Mouse (Mus musculus) C2C12 (cell line): ENCODE measurements around the gene Ksr2. TPM values are rescaled to one million over a fixed set of nuclear protein-coding genes. Genes with fewer than 3 reads are reported as not detected.

Experiments used
- H3K27me3 ChIP-seq: one replicate; pipeline ENCODE4 v1.6.1; 2011; ENCODE audit not compliant: control insufficient read depth, insufficient read depth, insufficient read length
- H3K36me3 ChIP-seq: one replicate; pipeline ENCODE4 v1.6.1; 2011; ENCODE audit not compliant: control insufficient read depth, insufficient read depth
- H3K4me3 ChIP-seq: one replicate; pipeline ENCODE4 v1.5.1; 2011; ENCODE audit warnings: mild to moderate bottlenecking, control low read depth; ENCODE audit not compliant: poor library complexity, insufficient read depth, severe bottlenecking
- H3K79me2 ChIP-seq: one replicate; pipeline ENCODE4 v1.6.1; 2011; ENCODE audit not compliant: control insufficient read depth, insufficient read depth
- H3K79me3 ChIP-seq: one replicate; pipeline ENCODE4 v1.6.1; 2011; ENCODE audit warnings: low read depth, control low read depth
- H3ac ChIP-seq: one replicate; pipeline ENCODE3; 2011; ENCODE audit warnings: low read depth; ENCODE audit not compliant: control insufficient read depth, insufficient read length
- CEBPB ChIP-seq: IDR thresholded peaks from one replicate; pipeline ENCODE4 v1.6.1; 2011; ENCODE audit warnings: low read depth, mild to moderate bottlenecking, control low read depth, moderate library complexity
- CTCF ChIP-seq: IDR thresholded peaks from one replicate; pipeline ENCODE4 v1.5.1; 2011; ENCODE audit not compliant: control insufficient read depth, insufficient read depth, insufficient read length
- FOSL1 ChIP-seq: IDR thresholded peaks from one replicate; pipeline ENCODE4 v1.8.0; 2011; ENCODE audit warnings: mild to moderate bottlenecking, low read length; ENCODE audit not compliant: poor library complexity, insufficient read depth, severe bottlenecking
- MAX ChIP-seq: IDR thresholded peaks from one replicate; pipeline ENCODE4 v1.6.1; 2011; ENCODE audit warnings: mild to moderate bottlenecking, control low read depth
- MYOD1 ChIP-seq: IDR thresholded peaks from one replicate; pipeline ENCODE4 v1.6.1; 2011; ENCODE audit warnings: low read depth; ENCODE audit not compliant: control insufficient read depth, insufficient read length
- MYOG ChIP-seq: IDR thresholded peaks from one replicate; pipeline ENCODE4 v1.6.1; 2011; ENCODE audit not compliant: control insufficient read depth, insufficient read length; ENCODE audit errors: extremely low read depth
- USF1 ChIP-seq: IDR thresholded peaks from one replicate; pipeline ENCODE4 v1.6.1; 2011; ENCODE audit warnings: low read depth, mild to moderate bottlenecking, control low read depth, moderate library complexity
- polyA plus RNA-seq: library from polyadenylated mRNA; unstranded; fragments of >200 nt; fragmentation: generic; extraction: Trizol; gene quantifications from one replicate; pipeline ENCODE4 v1.2.1, GENCODE M21; 2012; ENCODE audit warnings: missing spikeins

Gene Ksr2
- polyA plus RNA-seq, 1 experiment = 0.01 TPM

DNA sequence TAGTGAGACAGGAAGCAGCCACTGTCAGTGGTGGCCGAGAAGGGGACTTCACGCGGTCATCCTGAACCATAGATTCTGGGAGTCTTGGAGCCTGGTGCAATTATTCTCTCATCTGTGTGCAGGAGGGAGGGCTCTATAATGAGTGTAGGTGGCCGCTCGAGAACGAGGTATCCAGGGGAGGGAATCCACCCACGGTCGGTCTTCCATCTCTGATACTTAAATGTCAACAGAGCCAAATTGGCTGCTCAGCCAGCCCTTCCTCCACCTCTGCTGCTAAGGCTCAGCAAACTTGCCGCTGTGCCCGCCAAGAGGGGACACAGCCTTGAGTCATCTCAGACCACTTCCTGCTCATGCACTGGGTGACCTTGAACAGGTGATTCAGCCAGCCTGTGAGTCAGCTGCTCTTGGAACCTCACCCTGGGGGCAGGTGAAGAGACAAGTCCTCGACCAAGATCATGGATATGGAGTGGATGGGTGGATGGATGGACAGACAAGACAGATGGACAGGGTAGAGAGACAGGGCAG is 330.9 kb downstream of the Ksr2 start:
- Histone ChIP-seq H3K27me3 (no peaks in the 10 kb centered on the region), H3K36me3 (no peaks in the 10 kb centered on the region), H3K79me2 (no peaks in the 10 kb centered on the region), H3ac (no peak overlapping the region), H3K4me3 (no peak overlapping the region), H3K79me3 (no peaks in the 10 kb centered on the region)
- no peak for TF ChIP-seq MAX
- TF ChIP-seq FOSL1 = no peak
- no peak for TF ChIP-seq MYOG
- TF ChIP-seq USF1 = no peak
- no peak for TF ChIP-seq MYOD1
- no peak for TF ChIP-seq CEBPB
- no peak for TF ChIP-seq CTCF

DNA sequence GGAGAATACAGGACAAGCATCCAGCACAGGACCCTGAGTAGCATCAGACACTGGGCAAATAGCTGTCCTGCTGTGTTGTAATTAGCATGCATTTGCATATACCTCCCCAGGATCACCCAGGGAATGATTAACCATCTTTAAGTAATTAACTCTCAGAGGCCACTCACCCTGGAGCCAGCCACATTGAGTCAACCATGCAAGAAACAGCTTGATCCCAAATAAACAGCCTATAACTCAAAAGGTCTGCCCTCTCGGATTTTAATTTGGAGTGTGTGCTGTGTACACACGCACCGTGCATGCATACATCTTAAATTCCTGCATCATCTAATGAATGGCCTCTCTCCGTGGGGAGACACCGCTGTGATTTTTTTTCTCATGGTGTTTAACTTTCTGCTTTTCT is 335.6 kb downstream of the Ksr2 start:
- no peak for TF ChIP-seq MAX
- TF ChIP-seq CEBPB = no peak
- TF ChIP-seq MYOD1 = no peak
- no peak for TF ChIP-seq USF1
- no peak for TF ChIP-seq MYOG
- TF ChIP-seq FOSL1 = no peak
- TF ChIP-seq CTCF = no peak
- no peak overlapping the region for H3ac ChIP-seq
- no peaks in the 10 kb centered on the region for H3K36me3 ChIP-seq
- H3K4me3 ChIP-seq = no peak overlapping the region
- H3K79me2 ChIP-seq = no peaks in the 10 kb centered on the region
- H3K79me3 ChIP-seq = no peaks in the 10 kb centered on the region
- no peaks in the 10 kb centered on the region for H3K27me3 ChIP-seq

DNA sequence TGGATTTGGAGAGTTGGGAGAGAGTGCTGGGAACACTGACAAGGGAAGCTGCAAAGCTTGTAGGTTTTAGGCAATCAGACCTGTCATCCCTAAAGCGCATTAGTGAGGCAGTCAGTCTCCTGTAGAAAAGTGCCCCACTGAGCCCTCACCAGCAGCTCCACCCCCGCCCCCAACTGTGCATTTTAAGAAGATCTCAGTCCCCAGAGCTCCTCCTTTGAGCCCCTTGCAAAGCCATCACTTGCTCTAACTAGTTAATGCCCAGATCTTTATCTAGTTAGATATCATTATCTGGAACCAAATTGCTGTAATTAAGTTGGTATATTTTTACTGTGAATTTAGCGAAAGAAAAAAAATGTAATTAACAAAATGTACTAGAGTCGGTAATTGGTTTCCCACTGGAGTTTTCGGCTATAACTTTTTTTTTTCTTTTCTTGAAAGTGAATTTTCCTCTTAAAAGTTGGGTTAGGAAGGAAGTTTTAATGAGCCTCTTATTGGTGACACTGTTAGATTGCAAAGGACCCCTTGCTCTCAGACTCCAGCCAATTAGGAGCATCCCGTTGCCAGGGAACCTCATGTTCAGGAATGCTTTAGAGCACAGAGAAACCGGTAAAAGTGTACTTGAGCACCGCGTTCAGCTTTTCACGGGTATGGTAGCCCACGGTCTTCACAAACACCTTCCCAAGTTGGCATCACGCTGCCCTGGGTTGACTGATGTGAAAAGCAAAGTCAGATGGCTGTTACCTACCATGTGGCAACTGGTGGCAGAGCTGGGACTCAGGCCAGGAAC is 344.1 kb downstream of the Ksr2 start:
- Histone ChIP-seq H3K27me3 (no peaks in the 10 kb centered on the region), H3K79me2 (no peaks in the 10 kb centered on the region), H3K36me3 (no peaks in the 10 kb centered on the region), H3K4me3 (no peak overlapping the region), H3K79me3 (no peaks in the 10 kb centered on the region), H3ac (no peak overlapping the region)
- no peak for TF ChIP-seq MYOD1
- no peak for TF ChIP-seq MYOG
- TF ChIP-seq USF1 = no peak
- TF ChIP-seq CEBPB = no peak
- no peak for TF ChIP-seq FOSL1
- no peak for TF ChIP-seq MAX
- no peak for TF ChIP-seq CTCF

GRCm38 (mm10) chr5:117761181-117761832 is 347.5 kb downstream of the Ksr2 start:
- no peaks in the 10 kb centered on the region for H3K79me2 ChIP-seq
- no peak for TF ChIP-seq MAX
- no peaks in the 10 kb centered on the region for H3K36me3 ChIP-seq
- no peaks in the 10 kb centered on the region for H3K27me3 ChIP-seq
- H3K79me3 ChIP-seq = no peaks in the 10 kb centered on the region
- H3ac ChIP-seq = no peak overlapping the region
- H3K4me3 ChIP-seq = no peak overlapping the region

GRCm38 (mm10) chr5:117764496-117764895 is 350.7 kb downstream of the Ksr2 start:
- Histone ChIP-seq H3ac (no peak overlapping the region), H3K27me3 (no peaks in the 10 kb centered on the region), H3K79me2 (no peaks in the 10 kb centered on the region), H3K79me3 (no peaks in the 10 kb centered on the region), H3K4me3 (no peak overlapping the region), H3K36me3 (no peaks in the 10 kb centered on the region)
- TF ChIP-seq CEBPB = no peak
- TF ChIP-seq CTCF = no peak
- TF ChIP-seq USF1 = no peak

DNA sequence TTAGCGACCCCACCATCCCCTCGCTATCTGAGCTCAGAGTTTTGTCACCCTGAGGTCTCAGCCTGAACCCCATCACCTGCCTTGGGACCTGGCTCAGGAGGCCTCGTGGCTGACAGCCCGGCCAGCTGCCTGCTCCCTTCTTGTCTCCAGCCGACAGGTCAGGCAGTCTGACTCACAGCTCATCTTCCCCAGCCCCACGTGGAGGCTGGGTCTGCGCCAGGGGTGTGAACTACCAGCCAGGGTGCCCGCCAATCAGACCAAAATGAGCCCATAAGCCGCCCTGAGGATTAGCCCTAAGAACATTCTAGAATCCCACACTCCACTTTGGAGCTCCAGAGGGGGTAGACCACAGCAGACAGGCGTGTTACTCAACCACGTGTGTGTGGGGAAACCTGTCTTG is 365.4 kb downstream of the Ksr2 start:
- no peak overlapping the region for H3ac ChIP-seq
- H3K27me3 ChIP-seq = no peaks in the 10 kb centered on the region
- H3K79me2 ChIP-seq = no peaks in the 10 kb centered on the region
- no peaks in the 10 kb centered on the region for H3K79me3 ChIP-seq
- no peak overlapping the region for H3K4me3 ChIP-seq
- TF ChIP-seq MYOD1 (peak; percentile 63), MAX (no peak)
- H3K36me3 ChIP-seq = no peaks in the 10 kb centered on the region
